Mouse (Mus musculus): Measurements from ENCODE around the gene Mrc1. TPM values are rescaled to one million over a fixed set of nuclear protein-coding genes. Genes with fewer than 3 reads are reported as not detected.
A peak's percentile ranks its signal among the peaks of the same experiment; 100 is the strongest.
"Not testable (repeated sequence)": the region's sequence is repeated elsewhere in the genome, so short reads cannot be mapped to it uniquely, and the experiment has no call there.

The Mrc1 gene
- 4.6 and 5.1 TPM in 2 replicates for polyA plus RNA-seq (2015; fragmentation: Nextera tagmentation; extraction: Ambion mirVana)

GRCm38 (mm10) chr2:14229149-14229548 is at the start of gene Mrc1:
Mrc1 (plus strand) TSS chr2:14229392.
- H3K9me3 ChIP-seq (ENCODE audit: control insufficient read depth, low read length), result no peaks in the 10 kb centered on the region
- H3K36me3 ChIP-seq (ENCODE audit: control insufficient read depth, insufficient read depth, low read length), result no peaks in the 10 kb centered on the region
- no peak within 1 kb of the TSS for H3K9ac ChIP-seq (ENCODE audit: low read depth, low read length)
- 45% methylated on average over 3 of the region's 3 CpGs for WGBS
- H3K4me2 ChIP-seq (ENCODE audit: low read depth, low read length), result no peak within 1 kb of the TSS
- H3K27ac ChIP-seq (ENCODE audit: low read length), result no peak within 1 kb of the TSS
- H3K4me3 ChIP-seq (ENCODE audit: low read length), result no peak within 1 kb of the TSS
- H3K4me1 ChIP-seq (ENCODE audit: control insufficient read depth, insufficient read depth, low read length), result no peaks in the 10 kb centered on the region; the same call in 1 of the 2 replicates
- no peaks in the 10 kb centered on the region for H3K27me3 ChIP-seq (replicated peaks; ENCODE audit: control insufficient read depth, insufficient read depth, low read length)
- ATAC-seq, result no peak

DNA sequence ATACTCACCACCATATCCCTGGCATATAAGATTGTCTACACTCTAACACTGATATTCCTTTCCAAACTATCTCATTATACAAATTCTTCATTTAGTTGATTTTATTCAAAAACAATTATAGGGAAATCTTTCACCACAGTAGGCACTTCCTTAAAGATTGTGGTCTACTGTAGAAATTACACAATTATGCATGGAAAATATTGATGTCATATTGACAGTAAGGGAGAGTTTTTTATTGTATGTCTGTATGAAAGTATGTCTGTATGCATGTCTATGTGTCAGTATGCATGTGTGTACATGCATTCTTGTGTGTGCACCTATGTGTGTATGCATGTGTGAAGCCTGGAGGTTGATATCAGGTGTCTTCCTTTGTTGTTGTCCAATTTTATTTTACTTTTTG is 44.8 kb upstream of the Mrc1 start:
- no peak for ATAC-seq
- Histone ChIP-seq H3K4me2 (ENCODE audit: low read depth, low read length) (no peak overlapping the region), H3K9ac (ENCODE audit: low read depth, low read length) (no peak overlapping the region)

DNA sequence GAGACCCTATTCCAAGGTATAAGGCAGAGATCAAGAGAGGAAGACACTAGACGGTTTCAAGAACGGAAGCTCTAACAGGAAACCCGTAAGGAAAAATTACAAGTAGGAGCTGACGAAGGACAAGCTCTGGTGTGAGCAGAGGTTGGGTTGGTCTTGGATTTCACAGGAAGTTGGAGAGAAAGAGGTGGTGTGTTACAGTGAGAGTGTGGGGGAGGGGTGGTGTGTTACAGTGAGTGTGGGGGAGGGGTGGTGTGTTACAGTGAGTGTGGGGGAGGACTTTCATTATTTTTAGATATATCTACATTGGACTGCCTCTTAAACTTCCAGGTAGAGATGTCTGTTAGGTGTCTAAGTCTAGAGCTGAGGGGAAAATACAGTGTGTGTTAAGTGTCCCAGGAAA is 38.5 kb upstream of the Mrc1 start:
- WGBS, result 81% methylated on average over 4 of the region's 4 CpGs
- H3K4me3 ChIP-seq (ENCODE audit: low read length), result no peak overlapping the region
- no peak overlapping the region for H3K4me2 ChIP-seq (ENCODE audit: low read depth, low read length)
- H3K9ac ChIP-seq (ENCODE audit: low read depth, low read length), result no peak overlapping the region
- H3K27ac ChIP-seq (ENCODE audit: low read length), result no peak overlapping the region
- H3K27me3 ChIP-seq (replicated peaks; ENCODE audit: control insufficient read depth, insufficient read depth, low read length), result no peaks in the 10 kb centered on the region
- no peaks in the 10 kb centered on the region for H3K4me1 ChIP-seq (ENCODE audit: control insufficient read depth, insufficient read depth, low read length)
- no peaks in the 10 kb centered on the region for H3K9me3 ChIP-seq (ENCODE audit: control insufficient read depth, low read length)
- no peak for ATAC-seq
- H3K36me3 ChIP-seq (ENCODE audit: control insufficient read depth, insufficient read depth, low read length), result no peaks in the 10 kb centered on the region

More for the DNA sequence above, 44.8 kb upstream of the Mrc1 start:
- Histone ChIP-seq H3K27me3 (replicated peaks; ENCODE audit: control insufficient read depth, insufficient read depth, low read length) (no peaks in the 10 kb centered on the region), H3K27ac (ENCODE audit: low read length) (no peak overlapping the region), H3K4me3 (ENCODE audit: low read length) (no peak overlapping the region), H3K9me3 (ENCODE audit: control insufficient read depth, low read length) (no peaks in the 10 kb centered on the region), H3K4me1 (ENCODE audit: control insufficient read depth, insufficient read depth, low read length) (no peaks in the 10 kb centered on the region), H3K36me3 (ENCODE audit: control insufficient read depth, insufficient read depth, low read length) (no peaks in the 10 kb centered on the region)

DNA sequence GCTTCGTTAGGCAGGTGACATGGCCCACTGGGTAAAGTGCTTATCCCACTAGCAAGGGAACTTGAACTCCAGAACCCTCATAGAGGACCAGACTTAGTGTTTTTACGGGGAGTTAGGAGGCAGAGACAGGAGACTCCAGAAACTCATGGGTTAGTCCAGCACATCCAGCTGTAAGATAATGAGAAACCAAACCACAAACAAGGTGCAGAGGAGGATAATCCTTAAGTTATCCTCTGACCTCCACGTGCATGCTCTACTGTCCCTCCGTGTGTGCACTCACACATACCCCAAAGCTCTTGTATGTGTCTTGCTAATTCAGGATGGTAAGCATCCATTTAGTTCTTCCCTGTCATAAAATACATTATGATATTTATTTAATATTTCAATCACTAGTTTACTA is 37.6 kb upstream of the Mrc1 start:
- Histone ChIP-seq H3K27me3 (replicated peaks; ENCODE audit: control insufficient read depth, insufficient read depth, low read length) (no peaks in the 10 kb centered on the region), H3K36me3 (ENCODE audit: control insufficient read depth, insufficient read depth, low read length) (no peaks in the 10 kb centered on the region), H3K4me1 (ENCODE audit: control insufficient read depth, insufficient read depth, low read length) (no peaks in the 10 kb centered on the region), H3K27ac (ENCODE audit: low read length) (no peak overlapping the region), H3K4me2 (ENCODE audit: low read depth, low read length) (no peak overlapping the region), H3K4me3 (ENCODE audit: low read length) (no peak overlapping the region), H3K9me3 (ENCODE audit: control insufficient read depth, low read length) (no peaks in the 10 kb centered on the region), H3K9ac (ENCODE audit: low read depth, low read length) (no peak overlapping the region)
- ATAC-seq, result no peak
- 86% methylated on average over 4 of the region's 4 CpGs for WGBS

DNA sequence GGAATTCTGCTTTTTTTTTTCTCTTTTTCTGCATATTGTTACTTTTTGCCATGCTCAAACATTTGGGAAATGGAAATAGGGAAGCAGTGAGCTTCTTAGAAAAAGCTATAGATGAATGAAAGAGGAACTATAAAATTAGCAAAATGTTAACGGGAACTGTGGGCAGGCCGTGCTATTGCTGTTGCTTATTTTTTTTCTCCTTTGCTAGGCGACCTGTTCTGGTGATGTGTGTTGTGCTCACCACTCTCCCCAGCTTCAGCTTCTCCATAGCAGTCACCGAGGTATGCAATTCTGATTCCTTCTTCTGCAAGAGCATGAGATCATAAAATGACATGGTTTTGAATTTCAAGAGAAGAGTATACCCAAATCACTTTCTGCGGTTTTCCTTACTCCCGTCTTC is 37.1 kb upstream of the Mrc1 start:
- 81% methylated on average over 6 of the region's 6 CpGs for WGBS
- Histone ChIP-seq H3K9me3 (ENCODE audit: control insufficient read depth, low read length) (no peaks in the 10 kb centered on the region), H3K36me3 (ENCODE audit: control insufficient read depth, insufficient read depth, low read length) (no peaks in the 10 kb centered on the region), H3K27ac (ENCODE audit: low read length) (no peak overlapping the region), H3K27me3 (replicated peaks; ENCODE audit: control insufficient read depth, insufficient read depth, low read length) (no peaks in the 10 kb centered on the region), H3K4me1 (ENCODE audit: control insufficient read depth, insufficient read depth, low read length) (no peaks in the 10 kb centered on the region), H3K4me2 (ENCODE audit: low read depth, low read length) (no peak overlapping the region), H3K9ac (ENCODE audit: low read depth, low read length) (no peak overlapping the region), H3K4me3 (ENCODE audit: low read length) (no peak overlapping the region)
- no peak for ATAC-seq

GRCm38 (mm10) chr2:14198325-14198903 is 30.8 kb upstream of the Mrc1 start:
- H3K27me3 ChIP-seq (replicated peaks; ENCODE audit: control insufficient read depth, insufficient read depth, low read length); H3K9me3 ChIP-seq (ENCODE audit: control insufficient read depth, low read length); H3K27ac ChIP-seq (ENCODE audit: low read length); H3K4me2 ChIP-seq (ENCODE audit: low read depth, low read length); H3K36me3 ChIP-seq (ENCODE audit: control insufficient read depth, insufficient read depth, low read length); H3K9ac ChIP-seq (ENCODE audit: low read depth, low read length); H3K4me1 ChIP-seq (ENCODE audit: control insufficient read depth, insufficient read depth, low read length); H3K4me3 ChIP-seq (ENCODE audit: low read length): not testable (repeated sequence)
- 80% methylated on average over 1 of the region's 2 CpGs for WGBS
- ATAC-seq, result peak; percentile 80

DNA sequence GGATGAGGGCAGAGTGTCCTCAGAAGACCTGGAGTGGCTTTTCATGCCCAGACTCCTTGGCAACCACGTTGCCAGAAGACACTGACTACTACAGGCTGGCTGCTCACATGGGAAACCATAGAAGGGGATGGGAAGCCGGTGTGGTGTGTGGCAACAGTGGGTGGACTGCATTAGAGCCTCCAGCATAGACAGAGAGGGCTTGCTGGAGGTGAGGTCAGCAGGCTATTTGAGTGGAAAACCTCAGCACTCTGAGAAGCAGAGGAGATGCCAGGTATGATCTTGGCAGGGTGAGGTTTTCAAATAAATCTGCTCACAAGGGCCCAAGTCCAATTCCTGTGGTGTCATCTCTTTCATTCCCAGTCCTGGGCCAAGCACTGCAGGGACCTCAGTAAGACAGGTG is 29.6 kb upstream of the Mrc1 start:
- H3K4me3 ChIP-seq (ENCODE audit: low read length), result no peak overlapping the region
- no peaks in the 10 kb centered on the region for H3K36me3 ChIP-seq (ENCODE audit: control insufficient read depth, insufficient read depth, low read length)
- no peaks in the 10 kb centered on the region for H3K9me3 ChIP-seq (ENCODE audit: control insufficient read depth, low read length)
- 36% methylated on average over 2 of the region's 2 CpGs for WGBS
- peak overlapping the region; percentile 49; the same call in 1 of the 2 replicates for H3K27ac ChIP-seq (ENCODE audit: low read length)
- ATAC-seq, result no peak
- no peak overlapping the region for H3K4me2 ChIP-seq (ENCODE audit: low read depth, low read length)
- H3K27me3 ChIP-seq (replicated peaks; ENCODE audit: control insufficient read depth, insufficient read depth, low read length), result no peaks in the 10 kb centered on the region
- H3K4me1 ChIP-seq (ENCODE audit: control insufficient read depth, insufficient read depth, low read length), result peaks cover 2% of the 10 kb centered on the region; the same call in 1 of the 2 replicates
- no peak overlapping the region for H3K9ac ChIP-seq (ENCODE audit: low read depth, low read length)

DNA sequence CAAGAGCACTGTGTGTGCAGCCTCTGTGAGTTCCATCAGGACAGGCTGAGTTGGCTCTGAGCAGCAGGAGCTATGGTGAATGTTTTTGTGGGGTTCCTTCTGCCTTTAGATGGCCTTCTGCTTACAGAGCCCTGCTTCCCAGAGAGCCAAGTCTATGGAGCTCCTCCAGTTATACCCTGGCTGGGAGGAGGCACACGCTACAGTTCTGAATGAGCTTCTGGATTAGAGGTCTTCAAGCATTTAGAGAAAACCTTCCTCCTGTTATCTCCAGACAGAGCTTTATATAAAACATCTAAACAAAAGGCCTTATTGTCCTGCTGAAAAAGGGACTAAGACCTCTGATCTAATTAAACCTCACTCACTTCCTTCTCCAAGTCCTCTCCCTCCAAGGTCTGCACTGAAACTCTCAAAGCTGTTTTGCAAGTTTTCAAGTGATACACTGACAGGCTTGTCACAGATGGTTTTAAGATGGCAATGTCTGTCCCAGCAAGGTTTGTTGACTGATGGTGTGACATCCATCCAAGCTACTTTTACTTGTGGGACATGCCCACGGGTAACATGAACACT is 28.2 kb upstream of the Mrc1 start:
- H3K36me3 ChIP-seq (ENCODE audit: control insufficient read depth, insufficient read depth, low read length), result not testable (repeated sequence)
- ATAC-seq, result peak; percentile 74
- WGBS, result no CpG with 5 or more reads among the region's 2 CpGs

GRCm38 (mm10) chr2:14204308-14204707 is 24.9 kb upstream of the Mrc1 start:
- no peak overlapping the region for H3K4me2 ChIP-seq (ENCODE audit: low read depth, low read length)
- no peak for ATAC-seq
- H3K9ac ChIP-seq (ENCODE audit: low read depth, low read length), result no peak overlapping the region
- H3K27me3 ChIP-seq (replicated peaks; ENCODE audit: control insufficient read depth, insufficient read depth, low read length), result no peaks in the 10 kb centered on the region
- H3K9me3 ChIP-seq (ENCODE audit: control insufficient read depth, low read length), result no peaks in the 10 kb centered on the region
- WGBS, result 78% methylated on average over 1 of the region's 1 CpGs
- H3K27ac ChIP-seq (ENCODE audit: low read length), result no peak overlapping the region
- peaks cover 2% of the 10 kb centered on the region; the same call in 1 of the 2 replicates for H3K4me1 ChIP-seq (ENCODE audit: control insufficient read depth, insufficient read depth, low read length)
- no peaks in the 10 kb centered on the region for H3K36me3 ChIP-seq (ENCODE audit: control insufficient read depth, insufficient read depth, low read length)
- H3K4me3 ChIP-seq (ENCODE audit: low read length), result no peak overlapping the region

More for the DNA sequence above, 28.2 kb upstream of the Mrc1 start:
- not testable (repeated sequence) for H3K4me1 ChIP-seq (ENCODE audit: control insufficient read depth, insufficient read depth, low read length); H3K9me3 ChIP-seq (ENCODE audit: control insufficient read depth, low read length); H3K9ac ChIP-seq (ENCODE audit: low read depth, low read length); H3K4me3 ChIP-seq (ENCODE audit: low read length); H3K27me3 ChIP-seq (replicated peaks; ENCODE audit: control insufficient read depth, insufficient read depth, low read length); H3K27ac ChIP-seq (ENCODE audit: low read length); H3K4me2 ChIP-seq (ENCODE audit: low read depth, low read length)

DNA sequence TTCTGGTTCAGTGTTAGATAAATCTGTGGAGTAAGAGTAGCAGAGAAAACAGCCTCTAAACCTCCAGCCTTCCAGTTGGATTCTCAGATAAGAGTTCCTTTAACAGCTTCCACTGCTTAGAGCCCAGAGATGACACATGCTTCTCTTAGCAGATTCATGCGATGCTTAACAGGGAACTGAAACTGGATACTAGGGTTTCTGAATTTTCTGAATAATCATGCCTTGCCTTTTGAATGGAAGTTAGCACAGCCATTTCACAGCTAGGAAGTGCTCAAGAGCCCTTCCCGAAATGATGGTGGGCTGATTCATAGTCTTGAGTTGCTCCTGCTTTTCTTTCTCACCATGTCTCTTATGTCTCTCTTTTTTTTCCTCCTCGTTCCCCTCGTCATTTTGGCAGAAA is 22.4 kb upstream of the Mrc1 start:
- H3K9me3 ChIP-seq (ENCODE audit: control insufficient read depth, low read length), result no peaks in the 10 kb centered on the region
- H3K4me1 ChIP-seq (ENCODE audit: control insufficient read depth, insufficient read depth, low read length), result no peaks in the 10 kb centered on the region
- 82% methylated on average over 4 of the region's 4 CpGs for WGBS
- no peak overlapping the region for H3K4me2 ChIP-seq (ENCODE audit: low read depth, low read length)
- no peaks in the 10 kb centered on the region for H3K27me3 ChIP-seq (replicated peaks; ENCODE audit: control insufficient read depth, insufficient read depth, low read length)
- no peak for ATAC-seq
- H3K9ac ChIP-seq (ENCODE audit: low read depth, low read length), result no peak overlapping the region
- H3K4me3 ChIP-seq (ENCODE audit: low read length), result no peak overlapping the region
- no peaks in the 10 kb centered on the region for H3K36me3 ChIP-seq (ENCODE audit: control insufficient read depth, insufficient read depth, low read length)
- no peak overlapping the region for H3K27ac ChIP-seq (ENCODE audit: low read length)
